Mouse (Mus musculus): Measurements from ENCODE around the gene Cyb5r4.

DNA sequence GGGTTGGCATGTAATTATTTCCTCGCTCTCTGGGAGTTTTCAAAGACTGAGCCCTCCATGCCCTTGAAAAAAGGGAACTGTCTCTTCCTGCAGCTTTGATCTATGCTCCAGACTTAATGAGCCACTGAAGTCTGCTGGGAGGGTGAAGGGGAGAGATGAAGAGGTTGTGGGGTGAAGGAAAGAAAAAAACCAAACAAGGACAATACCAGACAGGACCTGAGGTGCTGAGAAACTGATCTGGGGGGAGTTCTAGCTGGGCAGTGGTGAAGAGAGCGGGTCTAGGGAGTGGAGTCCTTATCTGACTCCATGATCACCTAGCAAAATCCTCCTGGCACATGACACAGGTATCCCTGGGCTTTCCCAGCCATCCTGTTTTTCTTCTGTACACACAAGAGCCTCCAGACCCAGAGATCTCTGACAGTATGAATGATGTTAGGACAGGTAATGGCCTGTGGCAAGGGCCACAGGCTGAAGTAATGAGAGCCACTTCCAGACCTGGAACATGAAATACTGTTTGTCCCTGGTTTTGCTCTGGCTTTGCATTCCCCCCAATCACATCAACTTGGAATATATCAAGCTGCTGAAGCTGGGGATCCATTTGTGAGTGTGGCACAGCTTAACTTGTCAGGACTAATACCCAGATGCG is 24.6 kb upstream of the Cyb5r4 start:
- TF ChIP-seq CTCF (IDR thresholded peaks at IDR 0.05; ENCODE audit: low read depth), result no peak
- no peak for TF ChIP-seq EP300 (optimal IDR thresholded peaks at IDR 0.05)
